Mouse (Mus musculus) liver, adult (tissue): ENCODE measurements around the gene Limch1.

Experiments
- GATA4 ChIP-seq: IDR thresholded peaks from 2 replicates; pipeline ENCODE4 v1.6.1; 2014; ENCODE audit warnings: mild to moderate bottlenecking, low read length; ENCODE audit not compliant: insufficient replicate concordance

The Limch1 gene

DNA sequence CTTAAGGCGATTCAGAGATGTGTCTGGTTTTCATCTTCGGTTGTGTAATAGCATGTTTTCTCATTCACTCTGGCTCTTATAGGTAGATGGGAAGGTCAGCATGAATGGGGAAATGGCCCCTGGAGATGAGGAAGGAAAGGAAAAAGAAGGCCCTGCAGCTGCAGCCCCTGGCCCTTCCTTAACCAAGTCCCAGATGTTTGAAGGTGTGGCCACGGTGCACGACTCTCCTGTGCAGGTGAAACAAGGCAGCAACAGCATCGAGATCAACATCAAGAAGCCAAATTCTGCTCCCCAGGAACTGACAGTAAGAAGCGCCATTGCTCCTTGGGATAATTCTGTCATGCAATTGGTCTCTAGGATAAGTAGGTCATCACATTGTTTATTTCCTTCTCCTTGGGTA lies 256.7 kb downstream of the Limch1 start:
- no peak for TF ChIP-seq GATA4

DNA sequence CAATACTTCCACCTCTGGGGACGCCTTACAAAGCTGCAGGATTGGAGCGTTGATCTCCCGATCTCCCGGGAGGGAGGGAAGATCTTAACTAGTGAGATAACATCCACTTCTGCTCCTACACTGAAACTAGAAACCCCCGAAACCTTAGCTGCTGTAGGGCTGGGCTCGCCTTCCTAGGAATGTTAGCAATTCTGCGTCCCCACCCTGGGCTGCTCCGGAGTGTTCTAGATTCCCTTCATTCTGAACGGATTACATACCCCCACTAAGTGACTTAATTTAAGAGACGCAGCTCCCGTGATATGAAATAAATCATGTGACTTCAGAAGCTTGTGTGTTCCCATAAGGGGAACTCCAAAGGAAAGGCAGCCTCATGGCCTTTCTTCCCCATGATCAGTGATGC lies 259.0 kb downstream of the Limch1 start:
- TF ChIP-seq GATA4 = no peak

DNA sequence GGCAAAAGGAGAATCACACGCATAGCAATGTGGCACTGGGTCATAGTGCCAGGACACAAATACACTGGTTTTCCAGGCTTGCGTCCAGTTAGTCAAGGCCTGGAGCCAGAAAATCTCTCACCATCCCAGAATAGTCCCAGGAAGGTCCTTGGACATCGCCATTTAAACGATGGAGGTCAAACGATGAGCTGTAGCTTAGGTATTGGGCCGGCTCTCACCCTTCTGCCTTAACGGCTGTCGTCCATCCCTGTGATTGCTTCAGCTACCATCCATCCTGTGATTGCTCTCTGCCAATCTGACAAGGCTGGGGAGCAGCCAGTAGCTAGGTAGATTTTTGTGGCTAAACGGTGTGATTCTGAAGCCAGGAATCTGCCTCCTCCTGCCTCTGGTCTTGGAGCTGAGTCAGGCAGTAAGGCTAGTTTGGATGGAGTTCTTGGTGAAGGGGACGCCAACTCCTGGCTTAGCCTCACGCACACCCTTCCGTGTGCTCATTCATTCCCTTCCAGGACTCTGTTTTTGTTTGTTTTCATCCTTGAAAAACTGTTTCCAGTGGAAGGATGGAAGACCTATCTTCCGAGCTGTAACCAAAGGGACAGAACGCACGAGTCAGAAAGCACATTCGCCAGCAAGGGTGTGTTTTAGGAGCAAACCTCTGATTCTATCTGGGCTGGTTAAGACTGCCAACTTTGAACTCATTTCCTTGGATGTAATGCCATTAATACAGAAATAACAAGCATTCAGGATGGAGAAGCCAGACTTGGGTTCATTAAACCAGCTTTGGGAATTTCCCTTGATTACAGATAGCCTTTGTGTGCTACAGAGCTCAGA lies 265.6 kb downstream of the Limch1 start:
- no peak for TF ChIP-seq GATA4

DNA sequence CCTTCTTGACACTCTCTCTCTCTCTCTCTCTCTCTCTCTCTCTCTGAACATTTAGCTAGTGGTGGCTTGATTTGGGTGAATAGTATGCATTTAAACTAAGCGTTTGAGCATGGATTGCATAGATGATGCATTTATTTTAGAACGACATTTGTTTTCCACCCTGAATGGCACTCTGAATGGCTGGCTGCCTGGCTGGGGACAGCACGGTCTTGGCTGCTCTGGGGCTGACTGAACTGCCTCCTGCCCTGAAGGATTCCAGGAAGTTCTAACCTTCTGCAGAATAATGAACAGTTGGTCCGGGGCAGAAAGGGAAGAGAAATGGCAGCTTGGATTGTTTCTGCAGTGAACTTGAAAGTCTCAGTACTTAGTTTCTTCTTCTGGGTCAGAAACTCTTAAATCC lies 266.4 kb downstream of the Limch1 start:
- TF ChIP-seq GATA4 = no peak

DNA sequence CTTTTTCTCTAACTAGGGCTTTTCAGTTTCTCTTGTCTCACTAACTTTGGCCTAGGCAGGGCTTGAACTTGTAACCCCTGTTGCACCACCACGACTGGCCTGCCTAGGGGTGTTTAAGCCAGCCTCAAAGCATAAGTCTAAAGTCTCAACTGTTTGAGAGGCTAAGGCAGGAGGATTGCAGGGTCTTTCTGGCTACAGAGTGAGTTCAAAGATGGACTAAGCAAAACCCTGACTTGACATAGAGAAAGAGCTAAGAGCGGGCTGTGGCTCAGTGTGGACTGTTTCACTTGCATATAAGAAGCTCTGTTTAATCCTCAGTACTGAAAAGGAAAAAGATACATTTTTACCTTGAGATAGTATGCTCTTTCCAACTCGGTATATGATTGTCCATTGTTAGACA lies 268.3 kb downstream of the Limch1 start:
- TF ChIP-seq GATA4 = no peak

DNA sequence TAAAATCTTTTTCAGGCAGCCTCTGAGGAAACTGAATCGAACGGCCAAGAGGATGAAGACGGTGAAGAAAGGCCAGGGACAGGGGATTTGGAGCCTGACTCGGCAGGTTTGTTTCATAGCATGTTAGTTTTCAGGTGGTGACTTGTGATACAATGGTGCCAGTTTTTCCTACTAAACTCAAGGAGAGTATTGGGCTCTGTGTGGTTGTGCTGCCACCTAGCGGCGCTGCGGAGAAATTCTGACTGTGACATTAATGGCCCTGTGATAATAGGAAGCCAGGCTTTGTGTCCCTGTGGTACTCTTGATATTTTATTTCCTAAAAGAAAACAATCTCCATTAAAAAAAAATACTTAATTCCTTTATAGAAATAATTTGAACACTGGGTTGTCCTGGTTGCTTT lies 270.8 kb downstream of the Limch1 start:
- no peak for TF ChIP-seq GATA4

DNA sequence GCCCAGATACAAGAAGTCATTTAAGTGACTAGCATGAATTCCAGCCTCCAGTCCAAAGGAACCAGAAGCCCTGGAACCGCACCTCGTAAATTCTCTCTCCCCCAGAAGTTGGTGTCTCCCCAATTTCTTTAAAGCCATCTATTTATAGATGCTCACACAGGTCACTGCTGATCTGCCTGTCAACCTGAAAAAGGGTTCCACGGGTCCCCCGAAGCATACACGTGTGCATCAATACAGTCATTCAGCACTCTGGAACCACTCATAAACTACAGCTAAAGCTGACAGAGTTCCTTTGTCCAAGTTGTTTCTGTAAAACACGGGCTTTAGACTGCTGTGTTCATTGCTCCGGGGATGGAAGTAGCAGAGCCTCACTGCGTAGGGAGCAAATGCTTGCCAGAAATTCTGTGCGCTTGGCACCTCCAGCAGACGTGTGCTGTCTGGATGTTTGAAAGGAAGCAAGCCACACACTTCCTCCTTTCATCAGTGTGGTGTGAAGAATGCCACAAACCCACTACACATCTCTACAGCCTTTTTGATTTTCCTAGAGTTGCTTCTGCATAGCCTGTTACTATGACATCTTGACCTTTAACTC lies 278.9 kb downstream of the Limch1 start:
- TF ChIP-seq GATA4 = no peak

DNA sequence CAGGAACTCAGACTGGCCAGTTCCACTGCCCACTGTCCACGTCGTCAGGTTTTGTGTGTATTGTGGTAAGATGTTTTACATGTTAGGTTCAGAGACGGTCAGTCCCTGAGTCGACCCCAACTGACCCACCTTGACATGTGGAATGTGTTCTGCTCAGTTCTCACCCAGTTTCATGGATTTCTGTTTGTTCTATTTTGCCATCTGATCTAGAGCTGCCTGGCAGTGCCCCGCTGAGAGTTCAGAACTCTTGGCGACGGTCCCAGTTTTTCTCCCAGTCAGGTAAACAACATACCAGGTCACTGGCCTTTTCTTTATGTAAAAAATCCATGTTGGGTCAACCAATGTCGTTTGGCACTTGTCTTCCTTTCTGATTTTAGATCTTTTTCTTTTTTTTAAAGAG lies 279.5 kb downstream of the Limch1 start:
- TF ChIP-seq GATA4 = no peak

DNA sequence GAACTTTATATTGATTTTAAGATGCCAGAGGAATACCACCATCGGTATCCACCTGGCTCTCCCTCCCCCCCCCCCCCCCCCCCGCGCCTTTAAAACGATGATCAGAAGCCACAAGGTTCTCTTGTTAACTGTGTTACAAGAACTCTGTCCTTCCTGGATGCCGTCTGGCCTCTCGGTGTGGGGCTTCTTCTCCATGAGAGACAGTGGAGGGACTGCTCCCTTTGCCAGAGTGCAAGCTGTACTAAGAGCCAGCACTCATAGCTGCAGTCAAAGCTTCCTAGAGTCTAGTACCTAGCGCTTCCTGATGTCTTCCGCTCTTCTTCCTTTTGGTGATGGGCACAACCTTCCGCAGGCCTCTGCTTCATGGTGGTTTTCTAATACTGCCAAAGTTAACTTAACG lies 280.0 kb downstream of the Limch1 start:
- no peak for TF ChIP-seq GATA4

DNA sequence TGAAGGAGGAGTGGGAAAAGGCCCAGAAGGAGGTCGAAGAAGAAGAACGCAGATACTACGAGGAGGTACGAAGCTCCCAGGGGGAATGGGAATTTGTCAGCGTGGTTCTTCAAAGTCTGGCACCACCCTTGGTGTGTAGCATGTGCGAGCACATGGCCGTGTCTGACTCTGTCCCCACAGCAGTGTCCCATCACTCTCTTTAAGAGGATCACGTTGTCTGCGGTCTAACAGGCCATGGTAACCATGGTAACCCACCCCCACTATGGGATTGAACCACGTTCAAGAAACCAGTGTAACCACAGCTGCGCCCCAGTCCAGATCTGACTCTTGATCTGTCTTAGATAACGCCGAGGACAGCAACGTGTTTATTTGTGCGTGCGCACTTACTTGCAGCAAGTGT lies 283.2 kb downstream of the Limch1 start:
- no peak for TF ChIP-seq GATA4

DNA sequence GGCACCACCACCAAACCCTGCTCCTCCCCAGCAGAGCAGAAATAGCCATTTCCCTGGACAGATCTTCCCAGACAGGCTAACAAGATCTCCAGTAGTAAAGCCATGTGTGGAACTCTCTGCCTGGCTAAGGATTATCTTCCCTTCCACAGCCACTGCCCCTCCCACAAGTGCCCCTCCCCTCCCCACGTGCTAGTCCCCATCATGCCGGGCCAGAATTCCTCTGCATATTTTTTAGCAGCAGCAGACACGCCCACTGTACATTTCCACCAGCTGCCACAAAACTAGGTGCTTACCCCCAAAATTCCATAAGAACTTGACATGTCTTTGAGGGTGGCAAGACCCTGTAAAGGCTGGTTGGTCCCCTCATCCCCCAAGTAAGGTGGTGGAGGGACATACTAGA lies 284.3 kb downstream of the Limch1 start:
- no peak for TF ChIP-seq GATA4

DNA sequence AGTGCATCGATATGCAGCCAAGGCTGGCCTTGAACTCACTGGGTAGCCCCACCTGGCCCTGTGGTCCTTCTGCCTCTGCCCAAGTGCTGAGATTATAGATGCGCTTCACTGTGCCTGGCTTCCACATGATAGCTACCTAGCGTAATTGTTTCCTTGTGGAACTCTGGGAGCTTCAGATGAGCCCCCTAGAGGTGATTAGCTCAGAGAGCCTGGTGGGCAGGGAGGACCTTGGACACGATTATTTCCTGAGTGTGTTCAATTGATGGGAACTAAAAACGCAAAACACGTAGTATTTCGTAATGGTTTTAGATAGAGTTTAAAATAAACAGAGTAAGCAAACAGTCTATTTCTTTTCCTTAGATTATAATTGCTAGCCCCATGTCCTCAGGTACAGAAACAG lies 287.0 kb downstream of the Limch1 start:
- TF ChIP-seq GATA4 = no peak

DNA sequence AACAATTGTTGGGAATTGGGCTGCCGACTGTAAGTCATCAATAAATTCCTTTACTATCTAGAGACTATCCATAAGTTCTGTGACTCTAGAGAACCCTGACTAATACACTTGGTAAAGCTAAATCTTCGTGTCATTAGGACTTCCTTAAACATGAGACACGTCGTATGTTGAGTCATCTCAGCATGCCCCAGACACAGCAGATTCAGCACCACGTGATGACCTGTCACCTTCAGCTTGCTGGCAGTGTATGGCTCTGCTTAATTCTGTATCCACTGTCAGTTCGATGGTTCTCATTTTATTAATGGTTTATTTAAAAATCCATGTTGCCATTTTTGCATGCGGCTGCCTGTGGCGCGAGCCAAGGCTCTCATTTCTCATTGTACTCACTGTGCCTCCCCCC lies 298.3 kb downstream of the Limch1 start:
- no peak for TF ChIP-seq GATA4

DNA sequence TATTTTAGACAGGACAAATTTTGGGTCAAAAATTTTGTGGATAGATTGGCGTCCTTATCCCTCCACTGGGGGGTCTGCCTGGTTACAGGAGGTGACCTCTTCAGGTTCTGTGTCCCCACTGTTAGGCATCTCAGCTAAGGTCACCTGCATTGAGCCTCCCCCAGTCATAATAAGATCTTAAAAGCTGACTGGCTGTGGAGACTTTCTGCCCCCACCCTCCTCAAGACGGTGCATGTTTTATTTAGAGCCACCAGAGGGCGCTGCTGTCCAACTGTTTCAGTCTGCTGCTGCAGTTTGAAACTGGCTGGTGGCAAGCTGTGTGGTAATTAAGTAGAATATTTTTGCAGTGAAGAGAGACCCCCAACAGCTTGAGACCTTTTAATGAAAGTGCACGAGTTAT lies 302.4 kb downstream of the Limch1 start:
- TF ChIP-seq GATA4 = no peak

DNA sequence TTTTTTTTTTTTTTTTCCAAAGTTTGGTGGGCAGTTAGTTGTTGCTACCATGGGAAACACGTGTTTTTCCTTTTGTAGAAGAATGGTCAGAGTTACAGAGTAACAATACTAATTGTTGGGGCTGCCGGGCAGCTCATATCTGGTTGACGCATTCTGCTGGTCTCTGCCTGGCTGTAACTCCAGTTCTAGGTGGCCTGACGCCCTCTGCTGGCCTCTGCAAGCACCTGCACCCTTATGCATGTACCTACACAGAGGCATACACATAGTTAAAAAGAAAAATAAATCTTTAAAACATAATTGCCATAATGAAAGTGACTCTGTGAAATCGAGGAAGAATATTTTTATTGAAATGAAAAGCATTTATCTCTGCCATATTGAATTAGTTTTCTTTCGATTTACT lies 312.2 kb downstream of the Limch1 start:
- no peak for TF ChIP-seq GATA4

DNA sequence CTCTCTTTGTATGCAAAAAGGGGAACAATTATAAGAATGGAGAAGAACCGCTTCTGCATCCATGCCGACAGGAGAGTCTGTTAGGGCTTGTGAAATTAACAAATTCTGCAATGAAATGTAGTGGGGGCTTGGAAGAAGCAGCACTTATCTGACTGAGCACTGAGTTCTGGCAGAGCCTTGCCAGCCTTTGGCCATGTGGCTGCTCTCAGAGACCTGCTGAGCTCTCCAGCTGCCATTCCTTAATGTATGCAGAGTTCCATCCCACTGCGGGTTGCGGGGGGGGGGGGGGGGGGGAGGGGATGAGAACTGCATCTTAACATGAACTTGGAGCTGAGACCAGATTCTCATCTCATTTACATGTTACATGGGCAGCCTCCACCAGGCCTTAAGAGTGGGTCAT lies 314.9 kb downstream of the Limch1 start:
- TF ChIP-seq GATA4 = no peak

DNA sequence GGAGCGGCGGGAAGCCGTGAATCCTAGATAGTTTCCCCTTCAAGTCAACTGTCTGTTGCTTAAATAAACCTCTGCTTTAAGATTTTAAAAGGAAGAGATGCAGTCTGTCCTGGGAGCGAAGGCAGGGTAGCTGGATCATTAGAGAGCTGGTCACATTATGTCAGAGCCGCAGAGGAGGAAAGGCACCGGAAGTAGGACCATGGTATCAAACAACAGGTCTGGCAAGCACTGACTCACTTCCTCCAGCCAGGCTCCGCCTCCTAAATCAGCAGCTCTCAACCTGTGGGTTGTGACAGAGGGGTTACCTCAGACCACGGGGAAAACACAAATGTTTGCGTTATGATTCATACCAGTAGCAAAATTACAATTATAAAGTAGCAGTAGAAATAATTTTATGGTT lies 318.0 kb downstream of the Limch1 start:
- no peak for TF ChIP-seq GATA4

DNA sequence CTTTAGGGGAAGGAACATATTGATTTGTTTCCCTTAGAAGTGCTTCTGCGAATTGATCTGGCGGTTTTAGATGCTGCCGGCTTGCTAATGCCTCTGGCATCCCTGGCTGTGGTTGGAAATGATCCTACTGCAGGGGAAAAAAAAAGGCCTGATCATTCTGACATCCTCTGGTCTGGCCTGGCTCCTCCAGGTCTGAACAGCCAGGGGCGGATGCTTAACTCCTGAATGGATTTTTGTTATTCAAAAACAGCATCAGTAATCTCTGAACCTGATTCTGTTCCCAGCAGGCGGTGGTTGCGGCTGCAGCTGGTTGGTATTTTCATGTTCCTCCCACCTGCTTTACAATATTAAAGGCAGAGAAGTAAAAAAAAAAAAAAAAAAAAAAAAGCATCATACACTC lies 337.5 kb downstream of the Limch1 start:
- TF ChIP-seq GATA4 = no peak

DNA sequence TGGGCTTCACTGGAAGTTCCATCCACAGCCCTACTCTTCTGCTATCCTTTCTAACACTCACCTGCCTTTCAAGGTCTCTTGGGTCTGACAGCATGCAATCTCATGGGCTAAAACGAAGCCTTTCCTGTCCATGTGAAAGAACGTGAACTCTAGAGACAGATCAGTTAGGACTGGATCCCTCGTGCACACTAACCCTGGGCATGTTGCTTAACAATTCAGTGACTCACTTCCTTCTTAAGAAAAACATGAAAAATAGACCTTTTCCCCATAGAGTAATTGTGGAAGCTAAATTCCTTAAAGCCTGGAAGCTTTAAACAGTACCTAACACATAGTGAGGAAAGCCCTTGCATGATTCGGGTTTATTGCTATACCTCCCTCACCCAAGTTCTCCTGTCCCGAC lies 345.2 kb downstream of the Limch1 start:
- no peak for TF ChIP-seq GATA4
